Mouse (Mus musculus): ENCODE measurements around the gene Taar2.

Taar2 gene

GRCm38 (mm10) chr10:23938312-23938711 lies at the start of gene Taar2:
Gene Taar2 (plus strand): TSS chr10:23938572.
- no peak for DNase-seq (ENCODE audit: low spot score)

- no peak for DNase-seq (ENCODE audit: low spot score)
Observed at GRCm38 (mm10) chr10:23892987-23893386, 45.4 kb upstream of the Taar2 start.

GRCm38 (mm10) chr10:23894601-23895349 lies 43.6 kb upstream of the Taar2 start, which contains the start of gene Vnn1:
Gene Vnn1 (plus strand): TSS chr10:23894688.
- DNase-seq (ENCODE audit: low spot score): no peak

- DNase-seq (ENCODE audit: low spot score): no peak
Observed at GRCm38 (mm10) chr10:23895376-23895775, 43.0 kb upstream of the Taar2 start.

- DNase-seq (ENCODE audit: low spot score): no peak
Observed at GRCm38 (mm10) chr10:23901119-23901518, 37.3 kb upstream of the Taar2 start.

GRCm38 (mm10) chr10:23905661-23906060 lies 32.7 kb upstream of the Taar2 start:
- DNase-seq (ENCODE audit: low spot score): no peak

- no peak for DNase-seq (ENCODE audit: low spot score)
Observed at GRCm38 (mm10) chr10:23920056-23920455, 18.3 kb upstream of the Taar2 start, which contains the start of gene Taar1. Gene Taar1 (plus strand): TSS chr10:23920356.

- no peak for DNase-seq (ENCODE audit: low spot score)
Observed at GRCm38 (mm10) chr10:23922468-23922867, 15.9 kb upstream of the Taar2 start.

- no peak for DNase-seq (ENCODE audit: low spot score)
Observed at GRCm38 (mm10) chr10:23923941-23924340, 14.4 kb upstream of the Taar2 start.

- no peak for DNase-seq (ENCODE audit: low spot score)
Observed at GRCm38 (mm10) chr10:23937613-23938012, 759 bp upstream of the Taar2 start.

- DNase-seq (ENCODE audit: low spot score): no peak
Observed at GRCm38 (mm10) chr10:23942465-23942864, 4.1 kb downstream of the Taar2 start.

GRCm38 (mm10) chr10:23948026-23948425 lies 9.7 kb downstream of the Taar2 start:
- DNase-seq (ENCODE audit: low spot score): no peak

GRCm38 (mm10) chr10:23949508-23950005 lies 11.2 kb downstream of the Taar2 start, which contains the start of gene Taar3:
Gene Taar3 (plus strand): TSS chr10:23949558.
- DNase-seq (ENCODE audit: low spot score): no peak

GRCm38 (mm10) chr10:23951714-23952113 lies 13.3 kb downstream of the Taar2 start:
- no peak for DNase-seq (ENCODE audit: low spot score)

GRCm38 (mm10) chr10:23959071-23959470 lies 20.7 kb downstream of the Taar2 start:
- DNase-seq (ENCODE audit: low spot score): no peak

- no peak for DNase-seq (ENCODE audit: low spot score)
Observed at GRCm38 (mm10) chr10:23960444-23960915, 22.1 kb downstream of the Taar2 start, which contains the start of gene Taar4. Gene Taar4 (plus strand): TSS chr10:23960494.

GRCm38 (mm10) chr10:23963444-23963843 lies 25.1 kb downstream of the Taar2 start:
- no peak for DNase-seq (ENCODE audit: low spot score)

- no peak for DNase-seq (ENCODE audit: low spot score)
Observed at GRCm38 (mm10) chr10:23964921-23965610, 26.7 kb downstream of the Taar2 start.

- no peak for DNase-seq (ENCODE audit: low spot score)
Observed at GRCm38 (mm10) chr10:23970656-23971165, 32.3 kb downstream of the Taar2 start, which contains the start of gene Taar5. Gene Taar5 (plus strand): TSS chr10:23970706.

- DNase-seq (ENCODE audit: low spot score): no peak
Observed at GRCm38 (mm10) chr10:23971256-23971655, 32.9 kb downstream of the Taar2 start.

- no peak for DNase-seq (ENCODE audit: low spot score)
Observed at GRCm38 (mm10) chr10:23977958-23978357, 39.6 kb downstream of the Taar2 start.

GRCm38 (mm10) chr10:23978901-23979705 lies 40.7 kb downstream of the Taar2 start:
- peak; percentile 30 for DNase-seq (ENCODE audit: low spot score)
